Mouse (Mus musculus) limb, embryonic 14.5 days (tissue): ENCODE measurements around the gene Stpg2. TPM values are rescaled to one million over a fixed set of nuclear protein-coding genes. Genes with fewer than 3 reads are reported as not detected.
"Not testable (repeated sequence)": the region's sequence is repeated elsewhere in the genome, so short reads cannot be mapped to it uniquely, and the experiment has no call there.

Source experiments
- ATAC-seq: fragments of 200-750 bp; cut with Nextera tagmentation; 2 replicates; pipeline ENCODE4 v1.8.0; 2017; ENCODE audit warnings: low read depth, moderate number of reproducible peaks, moderate TSS enrichment; ENCODE audit not compliant: low FRiP score
- DNase-seq: peaks from one replicate; pipeline ENCODE4 v3.0.0-alpha.2; 2015; ENCODE audit warnings: low spot score
- H3K27ac ChIP-seq: fragments of 300-500 bp; sonication (generic); replicated peaks from 2 replicates; pipeline ENCODE4 v1.5.1; 2014; ENCODE audit warnings: low read depth, mild to moderate bottlenecking, low read length, moderate library complexity, mixed read lengths
- H3K27me3 ChIP-seq: fragments of 300-500 bp; sonication (generic); 2 replicates; pipeline ENCODE4 v1.6.1; 2014; ENCODE audit warnings: low read length, mixed read lengths; ENCODE audit not compliant: control insufficient read depth, insufficient read depth
- H3K36me3 ChIP-seq: fragments of 300-500 bp; sonication (generic); 2 replicates; pipeline ENCODE4 v1.6.1; 2014; ENCODE audit warnings: mild to moderate bottlenecking, low read length, moderate library complexity, mixed read lengths; ENCODE audit not compliant: control insufficient read depth, insufficient read depth
- H3K4me1 ChIP-seq: fragments of 300-500 bp; sonication (generic); 2 replicates; pipeline ENCODE4 v1.6.1; 2014; ENCODE audit warnings: antibody characterized with exemption, low read length, mixed read lengths; ENCODE audit not compliant: control insufficient read depth, insufficient read depth
- H3K4me2 ChIP-seq: fragments of 300-500 bp; sonication (generic); replicated peaks from 2 replicates; pipeline ENCODE4 v1.6.1; 2014; ENCODE audit warnings: low read depth, mild to moderate bottlenecking, low read length, moderate library complexity; ENCODE audit not compliant: severe bottlenecking
- H3K4me3 ChIP-seq: fragments of 300-500 bp; sonication (generic); replicated peaks from 2 replicates; pipeline ENCODE4 v1.5.1; 2014; ENCODE audit warnings: low read length
- H3K9ac ChIP-seq: fragments of 300-500 bp; sonication (generic); 2 replicates; pipeline ENCODE4 v1.6.1; 2014; ENCODE audit warnings: mild to moderate bottlenecking, low read depth, low read length, moderate library complexity; ENCODE audit not compliant: severe bottlenecking
- H3K9me3 ChIP-seq: fragments of 300-500 bp; sonication (generic); 2 replicates; pipeline ENCODE4 v1.6.1; 2016; ENCODE audit warnings: low read length; ENCODE audit not compliant: control insufficient read depth
- POLR2A ChIP-seq: fragments of 200-500 bp; IDR thresholded peaks from 2 replicates; pipeline ENCODE4 v1.8.0; 2012; ENCODE audit warnings: inconsistent platforms, mild to moderate bottlenecking, moderate library complexity, borderline replicate concordance; ENCODE audit not compliant: insufficient read depth, insufficient read length; ENCODE audit errors: extremely low read depth
- WGBS: fragments of 180-500 bp; shearing (Covaris S2); extraction: QIAGEN DNeasy Blood & Tissue Kit; methylation state at CpG from one replicate; pipeline ENCODE4 v1.1.7; 2014; 5-methylcytosine and 5-hydroxymethylcytosine counted together
- polyA plus RNA-seq, 2 experiments: library from polyadenylated mRNA; depleted of rRNA in 1 of 2; stranded (reverse) in 1 of 2; unstranded in 1 of 2; fragments of >200 nt; fragmentation: Nextera tagmentation in 1 of 2; extraction: Ambion mirVana in 1 of 2; gene quantifications; 2 replicates each; pipeline versions ENCODE4 v1.2.1 to v1.2.3; 2012 to 2014

Stpg2 gene
- polyA plus RNA-seq, 2 experiments, result not detected

- H3K4me2 ChIP-seq, result no peak overlapping the region
- H3K4me1 ChIP-seq, result no peaks in the 10 kb centered on the region
- no peak overlapping the region for H3K4me3 ChIP-seq
- 53% methylated on average over 3 of the region's 3 CpGs for WGBS
- DNase-seq (no peak), ATAC-seq (no peak)
- H3K9ac ChIP-seq, result no peak overlapping the region
- no peak for TF ChIP-seq POLR2A
- H3K27me3 ChIP-seq, result no peaks in the 10 kb centered on the region
- no peaks in the 10 kb centered on the region for H3K9me3 ChIP-seq
- no peak overlapping the region for H3K27ac ChIP-seq
- no peaks in the 10 kb centered on the region for H3K36me3 ChIP-seq
These were observed 19.6 kb downstream of the Stpg2 start for GRCm38 (mm10) chr3:139225123-139225522.

- no peak for TF ChIP-seq POLR2A
- Histone ChIP-seq H3K9ac (no peak overlapping the region), H3K4me2 (no peak overlapping the region), H3K9me3 (no peaks in the 10 kb centered on the region), H3K4me1 (no peaks in the 10 kb centered on the region), H3K27me3 (no peaks in the 10 kb centered on the region), H3K36me3 (no peaks in the 10 kb centered on the region), H3K27ac (no peak overlapping the region), H3K4me3 (no peak overlapping the region)
- no peak for ATAC-seq
- DNase-seq, result no peak
- WGBS, result 63% methylated on average over 4 of the region's 4 CpGs
These were observed 21.3 kb downstream of the Stpg2 start for GRCm38 (mm10) chr3:139226811-139227210.

- H3K27me3 ChIP-seq, result no peaks in the 10 kb centered on the region
- DNase-seq, result no peak
- H3K27ac ChIP-seq, result no peak overlapping the region
- no peaks in the 10 kb centered on the region for H3K4me1 ChIP-seq
- no peaks in the 10 kb centered on the region for H3K9me3 ChIP-seq
- no peak overlapping the region for H3K4me3 ChIP-seq
- WGBS, result 79% methylated on average over 2 of the region's 2 CpGs
- no peak for ATAC-seq
- H3K9ac ChIP-seq, result no peak overlapping the region
- no peaks in the 10 kb centered on the region for H3K36me3 ChIP-seq
- no peak overlapping the region for H3K4me2 ChIP-seq
- TF ChIP-seq POLR2A, result no peak
These were observed 39.7 kb downstream of the Stpg2 start for GRCm38 (mm10) chr3:139245219-139245618.

DNA sequence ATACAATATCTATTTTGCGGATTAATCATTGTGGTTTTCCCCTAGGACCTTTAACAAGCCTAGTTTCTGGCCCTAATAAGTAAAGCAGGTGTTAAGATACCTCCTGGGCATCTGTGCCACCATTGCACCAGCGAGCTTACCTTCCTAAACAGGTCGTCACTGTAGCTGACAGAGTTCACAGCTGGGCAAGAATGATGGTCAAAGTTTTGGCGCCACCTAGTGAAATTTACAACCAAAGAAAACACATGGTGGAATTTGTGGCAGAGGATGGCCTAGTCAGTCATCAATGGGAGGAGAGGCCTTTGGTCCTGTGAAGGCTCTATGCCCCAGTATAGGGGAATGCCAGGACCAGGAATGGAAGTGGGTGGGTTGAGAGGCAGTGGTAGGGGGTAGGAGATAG lies 41.0 kb downstream of the Stpg2 start:
- no peak for ATAC-seq
- Histone ChIP-seq H3K4me3 (no peak overlapping the region), H3K4me1 (no peaks in the 10 kb centered on the region), H3K27me3 (no peaks in the 10 kb centered on the region), H3K36me3 (no peaks in the 10 kb centered on the region), H3K4me2 (no peak overlapping the region), H3K9me3 (no peaks in the 10 kb centered on the region), H3K9ac (no peak overlapping the region), H3K27ac (no peak overlapping the region)
- no peak for TF ChIP-seq POLR2A
- no peak for DNase-seq
- WGBS, result 51% methylated on average over 4 of the region's 4 CpGs

GRCm38 (mm10) chr3:139262359-139262758 lies 56.9 kb downstream of the Stpg2 start:
- H3K4me3 ChIP-seq, H3K9ac ChIP-seq, H3K4me1 ChIP-seq, H3K27ac ChIP-seq, H3K9me3 ChIP-seq, DNase-seq, H3K27me3 ChIP-seq, ATAC-seq, H3K36me3 ChIP-seq, H3K4me2 ChIP-seq: not testable (repeated sequence)
- 76% methylated on average over 4 of the region's 4 CpGs for WGBS

DNA sequence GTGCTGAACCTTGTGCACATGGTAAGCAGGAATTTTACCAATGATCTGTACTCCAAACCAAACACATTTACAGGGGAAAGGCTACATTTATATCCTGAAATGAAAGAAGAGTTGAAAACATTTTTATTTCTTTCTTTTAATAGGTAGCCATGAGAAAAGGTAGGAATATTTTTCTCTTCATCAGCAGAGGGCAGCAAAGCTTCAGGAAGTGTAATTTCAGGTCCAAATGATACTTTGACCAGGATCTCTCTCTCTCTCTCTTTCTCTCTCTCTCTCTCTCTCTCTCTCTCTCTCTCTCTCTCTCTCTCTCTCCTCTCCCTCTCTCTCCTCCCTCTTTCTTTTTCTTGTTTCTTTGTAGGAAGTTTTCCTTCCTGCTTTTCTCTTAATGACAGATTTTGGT lies 92.4 kb downstream of the Stpg2 start:
- H3K36me3 ChIP-seq, result no peaks in the 10 kb centered on the region
- H3K9ac ChIP-seq, result no peak overlapping the region
- DNase-seq (peak; percentile 29), ATAC-seq (no peak)
- H3K9me3 ChIP-seq, result no peaks in the 10 kb centered on the region
- H3K4me1 ChIP-seq, result no peaks in the 10 kb centered on the region
- H3K4me3 ChIP-seq, result no peak overlapping the region
- H3K27ac ChIP-seq, result no peak overlapping the region
- no peak overlapping the region for H3K4me2 ChIP-seq
- H3K27me3 ChIP-seq, result no peaks in the 10 kb centered on the region
- TF ChIP-seq POLR2A, result no peak
